Mouse (Mus musculus) right cerebral cortex, postnatal 14 days (tissue): ENCODE results near the gene Rorb.
A peak's percentile ranks its signal among the peaks of the same experiment; 100 is the strongest.

Source experiments
- DNase-seq: peaks from one replicate; pipeline ENCODE4 v3.0.0; 2022

Gene Rorb

GRCm38 (mm10) chr19:19110793-19111427, at the start of gene Rorb:
Gene Rorb (minus strand): TSS chr19:19111196.
- peak; percentile 80 for DNase-seq

GRCm38 (mm10) chr19:19148847-19149246, 37.9 kb upstream of the Rorb start:
- DNase-seq: no peak

- DNase-seq: no peak
Measured at GRCm38 (mm10) chr19:19144447-19144846, 33.5 kb upstream of the Rorb start.

DNA sequence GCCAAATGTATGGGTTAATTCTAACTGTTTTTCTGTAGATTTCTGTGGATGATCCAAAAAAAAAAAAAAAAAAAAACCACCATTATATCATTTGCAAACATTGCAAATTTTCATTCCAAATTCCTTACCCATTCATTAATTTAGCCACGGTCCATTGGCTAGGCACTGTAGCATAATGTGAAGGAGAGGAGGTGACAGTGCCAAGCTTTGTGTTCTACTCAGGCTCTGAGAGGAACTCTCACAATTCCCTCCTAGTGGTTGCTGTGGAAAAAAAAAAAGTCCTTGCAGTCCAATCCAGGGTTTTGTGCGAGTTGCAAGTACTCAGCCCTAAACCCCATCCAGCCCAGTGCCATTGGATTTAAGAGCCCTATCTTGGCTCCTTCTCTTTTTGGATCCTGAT, 25.9 kb upstream of the Rorb start:
- no peak for DNase-seq

GRCm38 (mm10) chr19:19135838-19136237, 24.8 kb upstream of the Rorb start:
- no peak for DNase-seq

DNA sequence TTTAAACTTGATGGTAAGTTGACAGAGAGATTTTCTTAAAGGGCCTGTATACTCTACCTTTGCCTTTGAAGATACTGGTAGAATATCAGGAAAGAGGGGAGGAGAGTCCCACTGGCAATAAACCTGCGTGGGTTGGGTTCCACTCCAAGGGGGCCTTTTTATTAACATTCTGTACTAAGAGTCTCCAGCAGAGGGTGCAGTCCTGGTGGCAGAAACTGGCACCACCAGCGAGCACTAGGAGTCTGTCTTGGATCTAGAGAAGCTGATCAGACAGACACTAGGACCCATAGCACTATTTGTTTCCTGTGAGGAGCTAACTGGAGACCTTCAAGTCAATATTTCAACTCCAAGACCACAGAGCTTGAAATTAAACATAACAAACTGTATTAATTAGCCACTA, 11.3 kb upstream of the Rorb start:
- no peak for DNase-seq

DNA sequence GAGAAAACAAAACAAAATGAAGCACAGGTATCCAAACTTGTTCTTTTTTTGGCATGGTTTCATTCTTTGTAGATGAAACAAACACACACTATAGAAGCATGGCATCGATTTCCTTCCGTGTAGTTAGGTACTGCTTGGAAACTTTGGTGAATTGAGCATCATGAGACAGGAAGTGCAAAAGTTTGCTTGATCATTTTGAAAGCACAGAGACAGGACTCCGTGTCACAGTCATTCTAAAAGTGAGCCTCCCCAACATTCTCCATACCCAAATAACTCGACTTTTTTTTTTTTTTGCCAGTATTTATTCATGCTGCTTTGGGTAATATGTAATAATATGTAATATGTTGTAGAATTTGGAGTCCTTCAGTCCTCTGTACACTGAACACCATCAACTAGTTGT, 1.2 kb upstream of the Rorb start:
- DNase-seq: no peak

DNA sequence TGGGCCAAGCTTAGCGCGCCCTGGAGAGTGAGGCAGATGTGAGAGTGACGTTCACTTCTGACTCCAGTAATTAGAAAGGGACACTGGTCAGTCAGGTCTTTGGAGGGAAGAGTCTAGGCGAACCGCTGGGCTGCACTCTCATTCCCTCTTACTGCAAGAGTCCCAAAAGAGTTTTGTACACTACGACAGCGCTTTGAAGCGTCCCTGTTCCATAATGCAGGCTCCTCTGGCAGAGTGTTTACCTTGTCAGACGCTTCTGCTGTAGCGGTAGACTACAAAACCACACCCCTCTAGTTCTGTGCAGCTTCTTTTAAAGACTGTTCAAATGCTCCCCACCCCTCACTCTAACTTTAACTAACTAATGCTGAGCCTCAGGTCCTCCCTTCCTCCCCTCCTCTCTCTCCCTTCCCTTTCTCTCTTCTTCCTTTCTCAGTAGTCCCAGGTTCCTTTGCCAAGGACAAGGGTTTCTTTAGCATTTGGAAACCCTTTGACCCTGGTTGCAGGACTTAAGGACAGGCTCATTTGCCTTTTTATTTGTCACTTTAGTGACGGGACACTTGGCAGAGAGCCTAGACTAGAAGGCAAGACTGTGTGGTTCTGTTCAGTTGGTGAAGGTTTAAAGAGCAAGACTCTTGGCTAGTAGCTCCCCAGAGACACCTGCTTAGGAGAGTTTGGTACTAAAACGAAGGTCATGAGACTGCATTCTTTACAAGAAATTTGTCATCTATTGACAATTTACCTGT, 603 bp upstream of the Rorb start:
- no peak for DNase-seq

- peak; percentile 48 for DNase-seq
Measured at GRCm38 (mm10) chr19:19110011-19110768, 806 bp downstream of the Rorb start.

DNA sequence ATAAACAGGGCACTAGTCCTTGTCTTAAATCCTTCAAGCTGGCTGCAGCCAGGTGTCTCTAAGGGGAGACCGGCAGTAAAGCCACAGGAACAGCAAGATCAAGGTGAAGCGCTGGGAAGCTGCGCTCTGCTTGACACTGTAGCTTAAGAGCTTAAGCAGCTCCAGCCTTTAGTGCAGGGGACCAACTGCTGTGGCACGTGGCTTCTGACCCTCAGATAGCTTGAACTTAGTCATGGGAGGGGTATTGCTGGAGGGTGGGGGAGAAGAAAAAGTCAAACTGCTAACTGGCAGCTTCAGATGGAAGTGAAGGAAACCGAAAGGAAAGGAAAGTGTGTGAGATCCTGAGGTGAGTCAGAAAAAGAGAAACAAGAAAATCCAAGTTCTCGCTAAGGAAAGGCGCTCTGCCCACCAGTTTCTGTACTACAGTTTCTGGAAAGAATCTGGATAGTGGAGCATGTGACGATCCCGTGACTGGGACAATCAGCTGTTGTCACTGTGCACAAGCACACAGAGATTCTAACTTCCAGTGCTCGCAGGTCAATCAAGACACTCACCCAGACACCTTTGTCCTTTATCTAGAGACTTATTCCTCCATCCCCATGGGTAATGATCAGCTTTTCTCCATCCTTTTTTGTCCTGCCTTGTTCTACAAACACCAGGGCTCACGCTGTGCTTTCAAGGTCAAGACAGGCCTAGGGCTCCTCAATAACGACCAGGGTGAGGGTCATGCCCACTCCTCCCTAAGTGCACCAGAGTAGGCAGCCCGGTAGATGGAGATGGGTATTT, 2.2 kb downstream of the Rorb start:
- no peak for DNase-seq

- DNase-seq: no peak
Measured at GRCm38 (mm10) chr19:19104581-19104980, 6.4 kb downstream of the Rorb start.

GRCm38 (mm10) chr19:19097149-19097548, 13.8 kb downstream of the Rorb start:
- DNase-seq: no peak

DNA sequence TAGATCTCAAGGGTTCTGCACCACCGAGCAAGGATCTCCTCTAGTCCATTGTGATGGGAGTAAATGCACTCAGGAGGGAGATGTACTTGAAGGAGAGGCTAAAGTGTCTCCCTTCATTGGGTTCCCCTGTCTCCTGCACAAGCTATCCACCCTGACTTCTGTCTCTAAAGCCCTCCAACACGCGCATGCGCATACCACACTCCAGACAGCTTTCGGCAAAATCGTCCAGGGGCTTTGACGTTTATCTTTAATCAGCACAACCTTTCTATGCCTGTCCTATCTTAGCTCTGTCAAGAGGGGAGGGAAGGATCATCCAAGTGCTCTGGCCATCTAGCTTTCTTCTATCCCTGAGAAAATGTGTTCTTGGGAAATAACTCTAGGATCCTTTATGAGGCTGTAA, 21.6 kb downstream of the Rorb start:
- DNase-seq: no peak

GRCm38 (mm10) chr19:19077880-19078279, 33.1 kb downstream of the Rorb start:
- no peak for DNase-seq

GRCm38 (mm10) chr19:19074756-19075155, 36.2 kb downstream of the Rorb start:
- DNase-seq: no peak

DNA sequence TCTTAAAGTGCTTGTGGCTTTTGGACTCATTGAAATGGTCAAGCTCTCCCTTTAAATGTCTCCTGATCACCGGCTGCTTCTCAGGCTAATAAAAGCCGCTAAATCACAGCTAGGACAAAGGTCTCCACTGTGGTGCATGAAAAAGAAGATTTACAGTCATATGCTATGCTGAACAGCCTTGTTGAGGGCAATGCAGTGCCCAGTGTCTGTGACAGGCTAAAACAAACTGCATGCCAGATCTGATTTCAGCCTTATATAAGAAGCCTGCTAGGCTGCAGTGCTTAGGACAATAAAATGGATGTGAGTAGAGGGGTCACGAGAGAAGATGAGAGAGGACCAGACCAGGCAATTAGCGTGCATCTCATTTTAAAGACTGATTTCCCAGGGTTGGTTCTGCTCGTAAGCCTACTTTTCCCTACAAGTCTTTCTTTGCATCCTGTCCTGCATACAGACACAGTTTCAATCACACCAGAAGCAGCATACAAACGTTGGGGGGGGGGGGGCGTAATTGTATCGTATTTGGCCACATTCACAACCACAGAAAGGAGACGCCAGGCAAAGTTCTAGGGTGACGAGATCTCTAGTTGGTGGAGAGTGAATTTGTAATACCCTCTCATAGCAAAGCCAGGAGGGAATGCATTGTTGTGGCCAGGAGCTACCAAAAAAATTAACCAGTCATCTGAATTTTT, 52.1 kb downstream of the Rorb start:
- no peak for DNase-seq

GRCm38 (mm10) chr19:19058201-19058600, 52.8 kb downstream of the Rorb start:
- DNase-seq: no peak

DNA sequence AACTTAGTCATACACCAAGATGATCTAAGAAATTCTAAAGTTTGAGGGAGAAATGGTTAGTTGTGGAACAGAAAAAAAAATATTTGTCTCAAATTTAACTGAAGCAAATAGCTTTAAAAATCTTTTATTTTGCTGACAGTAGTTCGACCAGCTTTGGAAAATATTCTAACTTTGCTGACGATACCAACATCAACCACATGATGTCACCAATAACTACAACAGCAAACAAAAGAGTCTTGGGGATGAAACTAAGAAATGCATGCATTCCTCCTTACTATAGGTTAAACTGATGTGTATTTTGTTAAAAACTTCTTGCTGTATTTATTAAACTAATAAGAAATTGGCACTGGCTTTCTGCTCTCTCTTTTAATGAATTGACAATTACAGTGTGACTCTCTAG, 67.9 kb downstream of the Rorb start:
- DNase-seq: no peak

- DNase-seq: no peak
Measured at GRCm38 (mm10) chr19:19040800-19041199, 70.2 kb downstream of the Rorb start.

- no peak for DNase-seq
Measured at GRCm38 (mm10) chr19:19034482-19035315, 76.3 kb downstream of the Rorb start.

DNA sequence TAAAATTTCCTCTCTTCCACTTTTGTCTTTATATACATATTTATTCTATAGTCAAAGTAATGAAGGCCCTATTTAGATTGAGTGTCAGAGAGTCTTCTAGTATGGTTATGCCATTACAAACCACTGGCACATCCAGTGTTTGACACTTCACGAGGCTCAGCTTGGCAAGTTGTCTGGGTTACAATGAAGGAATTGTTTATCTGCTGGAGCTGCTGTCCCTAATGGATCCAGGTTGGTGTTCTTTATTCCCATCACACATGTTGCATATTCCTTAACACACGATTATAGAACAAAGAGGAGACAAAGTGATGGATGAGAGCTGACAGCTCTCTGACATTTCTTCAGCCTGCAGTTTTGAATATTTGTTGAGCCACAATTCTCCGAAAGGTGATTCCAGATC, 77.0 kb downstream of the Rorb start:
- DNase-seq: no peak

- peak; percentile 22 for DNase-seq
Measured at GRCm38 (mm10) chr19:19005144-19005543, 105.9 kb downstream of the Rorb start.
